Mouse (Mus musculus): ENCODE measurements at regions not wholly inside any gene's neighbourhood (a gene's known extent, or its start where the extent isn't known, plus 50 kb on each side); places are given as distances from the start of the nearest gene placed in this dataset.

- H3K36me3 ChIP-seq (ENCODE audit: control insufficient read depth, insufficient read depth, low read length): no peaks in the 10 kb centered on the region
- H3K4me3 ChIP-seq (ENCODE audit: low read depth, low read length): no peak overlapping the region
- ATAC-seq (ENCODE audit: low FRiP score) (no peak), DNase-seq (ENCODE audit: low spot score) (no peak)
- WGBS: 15% methylated on average over 8 of the region's 8 CpGs
- no peak overlapping the region for H3K4me2 ChIP-seq (replicated peaks; ENCODE audit: low read depth, low read length)
- H3K27ac ChIP-seq (ENCODE audit: low read depth, low read length): no peak overlapping the region
- H3K9me3 ChIP-seq (ENCODE audit: control insufficient read depth, low read length): no peaks in the 10 kb centered on the region
- H3K27me3 ChIP-seq (ENCODE audit: control insufficient read depth, insufficient read depth, low read length): no peaks in the 10 kb centered on the region
- 0 out of 2 replicates have a peak, but pooled peaks cover 3% of the 10 kb centered on the region for H3K4me1 ChIP-seq (replicated peaks; ENCODE audit: control insufficient read depth, insufficient read depth, low read length)
- no peak overlapping the region for H3K9ac ChIP-seq (ENCODE audit: low read depth, low read length)
Measured at GRCm38 (mm10) chr11:84660877-84661276, 135.5 kb upstream of the Lhx1 start.

GRCm38 (mm10) chr11:84659370-84659937, 134.1 kb upstream of the Lhx1 start:
- no peak overlapping the region for H3K4me2 ChIP-seq (replicated peaks; ENCODE audit: low read depth, low read length)
- H3K36me3 ChIP-seq (ENCODE audit: control insufficient read depth, insufficient read depth, low read length): no peaks in the 10 kb centered on the region
- ATAC-seq (ENCODE audit: low FRiP score) (no peak), DNase-seq (ENCODE audit: low spot score) (no peak)
- H3K27me3 ChIP-seq (ENCODE audit: control insufficient read depth, insufficient read depth, low read length): no peaks in the 10 kb centered on the region
- 0 out of 2 replicates have a peak, but pooled peaks cover 3% of the 10 kb centered on the region for H3K4me1 ChIP-seq (replicated peaks; ENCODE audit: control insufficient read depth, insufficient read depth, low read length)
- no peaks in the 10 kb centered on the region for H3K9me3 ChIP-seq (ENCODE audit: control insufficient read depth, low read length)
- H3K27ac ChIP-seq (ENCODE audit: low read depth, low read length): no peak overlapping the region
- H3K9ac ChIP-seq (ENCODE audit: low read depth, low read length): no peak overlapping the region
- WGBS: 79% methylated on average over 7 of the region's 7 CpGs
- H3K4me3 ChIP-seq (ENCODE audit: low read depth, low read length): no peak overlapping the region

- Histone ChIP-seq H3K4me2 (replicated peaks; ENCODE audit: low read depth, low read length) (no peak overlapping the region), H3K4me3 (ENCODE audit: low read depth, low read length) (no peak overlapping the region), H3K9me3 (ENCODE audit: control insufficient read depth, low read length) (no peaks in the 10 kb centered on the region), H3K9ac (ENCODE audit: low read depth, low read length) (no peak overlapping the region), H3K27ac (ENCODE audit: low read depth, low read length) (no peak overlapping the region), H3K27me3 (ENCODE audit: control insufficient read depth, insufficient read depth, low read length) (no peaks in the 10 kb centered on the region; the same call in 1 of the 2 replicates), H3K36me3 (ENCODE audit: control insufficient read depth, insufficient read depth, low read length) (no peaks in the 10 kb centered on the region), H3K4me1 (replicated peaks; ENCODE audit: control insufficient read depth, insufficient read depth, low read length) (no peaks in the 10 kb centered on the region)
- DNase-seq (ENCODE audit: low spot score) (peak; percentile 55), ATAC-seq (ENCODE audit: low FRiP score) (no peak)
- 28% methylated on average over 8 of the region's 8 CpGs for WGBS
Measured at GRCm38 (mm10) chr11:84653481-84653880, 128.1 kb upstream of the Lhx1 start.

- WGBS: 87% methylated on average over 5 of the region's 5 CpGs
- DNase-seq (ENCODE audit: low spot score) (no peak), ATAC-seq (ENCODE audit: low FRiP score) (no peak)
- Histone ChIP-seq H3K27me3 (ENCODE audit: control insufficient read depth, insufficient read depth, low read length) (no peaks in the 10 kb centered on the region; the same call in 1 of the 2 replicates), H3K9ac (ENCODE audit: low read depth, low read length) (no peak overlapping the region), H3K4me3 (ENCODE audit: low read depth, low read length) (no peak overlapping the region), H3K4me2 (replicated peaks; ENCODE audit: low read depth, low read length) (no peak overlapping the region), H3K27ac (ENCODE audit: low read depth, low read length) (no peak overlapping the region), H3K9me3 (ENCODE audit: control insufficient read depth, low read length) (no peaks in the 10 kb centered on the region), H3K4me1 (replicated peaks; ENCODE audit: control insufficient read depth, insufficient read depth, low read length) (no peaks in the 10 kb centered on the region), H3K36me3 (ENCODE audit: control insufficient read depth, insufficient read depth, low read length) (no peaks in the 10 kb centered on the region)
Measured at GRCm38 (mm10) chr11:84648899-84649298, 123.6 kb upstream of the Lhx1 start.

GRCm38 (mm10) chr11:84647104-84647503, 121.8 kb upstream of the Lhx1 start:
- ATAC-seq (ENCODE audit: low FRiP score) (no peak), DNase-seq (ENCODE audit: low spot score) (no peak)
- no peak overlapping the region for H3K9ac ChIP-seq (ENCODE audit: low read depth, low read length)
- no peaks in the 10 kb centered on the region for H3K36me3 ChIP-seq (ENCODE audit: control insufficient read depth, insufficient read depth, low read length)
- no peaks in the 10 kb centered on the region for H3K4me1 ChIP-seq (replicated peaks; ENCODE audit: control insufficient read depth, insufficient read depth, low read length)
- 91% methylated on average over 5 of the region's 5 CpGs for WGBS
- H3K4me3 ChIP-seq (ENCODE audit: low read depth, low read length): no peak overlapping the region
- no peaks in the 10 kb centered on the region for H3K9me3 ChIP-seq (ENCODE audit: control insufficient read depth, low read length)
- H3K27me3 ChIP-seq (ENCODE audit: control insufficient read depth, insufficient read depth, low read length): peaks cover 6% of the 10 kb centered on the region
- no peak overlapping the region for H3K27ac ChIP-seq (ENCODE audit: low read depth, low read length)
- no peak overlapping the region for H3K4me2 ChIP-seq (replicated peaks; ENCODE audit: low read depth, low read length)

GRCm38 (mm10) chr11:84643107-84643372, 117.7 kb upstream of the Lhx1 start:
- Histone ChIP-seq H3K9me3 (ENCODE audit: control insufficient read depth, low read length) (no peaks in the 10 kb centered on the region), H3K27ac (ENCODE audit: low read depth, low read length) (peak overlapping the region; percentile 86; the same call in 1 of the 2 replicates), H3K36me3 (ENCODE audit: control insufficient read depth, insufficient read depth, low read length) (no peaks in the 10 kb centered on the region), H3K4me1 (replicated peaks; ENCODE audit: control insufficient read depth, insufficient read depth, low read length) (0 out of 2 replicates have a peak, but pooled peaks cover 2% of the 10 kb centered on the region), H3K9ac (ENCODE audit: low read depth, low read length) (peak overlapping the region; percentile 75), H3K4me3 (ENCODE audit: low read depth, low read length) (peak overlapping the region; percentile 48; the same call in 1 of the 2 replicates), H3K4me2 (replicated peaks; ENCODE audit: low read depth, low read length) (peak overlapping the region; percentile 72), H3K27me3 (ENCODE audit: control insufficient read depth, insufficient read depth, low read length) (peaks cover 8% of the 10 kb centered on the region)
- WGBS: 38% methylated on average over 5 of the region's 5 CpGs
- no peak for ATAC-seq (ENCODE audit: low FRiP score)
- DNase-seq (ENCODE audit: low spot score): no peak

GRCm38 (mm10) chr11:84642300-84643106, 117.2 kb upstream of the Lhx1 start:
- peak overlapping the region; percentile 72 for H3K4me2 ChIP-seq (replicated peaks; ENCODE audit: low read depth, low read length)
- 0 out of 2 replicates have a peak, but pooled peaks cover 2% of the 10 kb centered on the region for H3K4me1 ChIP-seq (replicated peaks; ENCODE audit: control insufficient read depth, insufficient read depth, low read length)
- H3K9ac ChIP-seq (ENCODE audit: low read depth, low read length): peak overlapping the region; percentile 75
- DNase-seq (ENCODE audit: low spot score): peak; percentile 72
- H3K27me3 ChIP-seq (ENCODE audit: control insufficient read depth, insufficient read depth, low read length): peaks cover 8% of the 10 kb centered on the region
- H3K9me3 ChIP-seq (ENCODE audit: control insufficient read depth, low read length): no peaks in the 10 kb centered on the region
- 2% methylated on average over 67 of the region's 67 CpGs for WGBS
- H3K36me3 ChIP-seq (ENCODE audit: control insufficient read depth, insufficient read depth, low read length): no peaks in the 10 kb centered on the region
- peak; percentile 61; the same call in 1 of the 2 replicates for ATAC-seq (ENCODE audit: low FRiP score)
- H3K4me3 ChIP-seq (ENCODE audit: low read depth, low read length): peak overlapping the region; percentile 48
- H3K27ac ChIP-seq (ENCODE audit: low read depth, low read length): peak overlapping the region; percentile 86

- DNase-seq (ENCODE audit: low spot score): no peak
- no peak for ATAC-seq (ENCODE audit: low FRiP score)
- Histone ChIP-seq H3K9ac (ENCODE audit: low read depth, low read length) (peak overlapping the region; percentile 75; the same call in 1 of the 2 replicates), H3K4me3 (ENCODE audit: low read depth, low read length) (no peak overlapping the region), H3K9me3 (ENCODE audit: control insufficient read depth, low read length) (no peaks in the 10 kb centered on the region), H3K36me3 (ENCODE audit: control insufficient read depth, insufficient read depth, low read length) (no peaks in the 10 kb centered on the region), H3K4me2 (replicated peaks; ENCODE audit: low read depth, low read length) (peak overlapping the region; percentile 72), H3K27ac (ENCODE audit: low read depth, low read length) (peak overlapping the region; percentile 86; the same call in 1 of the 2 replicates), H3K27me3 (ENCODE audit: control insufficient read depth, insufficient read depth, low read length) (peaks cover 8% of the 10 kb centered on the region), H3K4me1 (replicated peaks; ENCODE audit: control insufficient read depth, insufficient read depth, low read length) (peaks cover 2% of the 10 kb centered on the region; the same call in 1 of the 2 replicates)
- 22% methylated on average over 5 of the region's 5 CpGs for WGBS
Measured at GRCm38 (mm10) chr11:84641601-84642000, 116.3 kb upstream of the Lhx1 start.

Measured in hindbrain, embryonic 11.5 days (tissue).